Mouse (Mus musculus): ENCODE measurements around the gene Ssxb3.
"Not testable (repeated sequence)": the region's sequence is repeated elsewhere in the genome, so short reads cannot be mapped to it uniquely, and the experiment has no call there.

Gene Ssxb3

GRCm38 (mm10) chrX:8591716-8592115, at the start of gene Ssxb3:
Gene Ssxb3 (minus strand): TSS chrX:8591816.
- DNase-seq (ENCODE audit: low spot score) = not testable (repeated sequence)

GRCm38 (mm10) chrX:8548155-8548554, 43.5 kb downstream of the Ssxb3 start, which contains the start of gene Ssxb6:
Gene Ssxb6 (minus strand): TSS chrX:8548255.
- not testable (repeated sequence) for DNase-seq (ENCODE audit: low spot score)
